Mouse (Mus musculus) activated CD4-positive, CD25-positive, alpha-beta regulatory T cell, adult 4 months (primary cell): ENCODE results near the gene Gna11. TPM values are rescaled to one million over a fixed set of nuclear protein-coding genes. Genes with fewer than 3 reads are reported as not detected.

Experiments used
- ATAC-seq: one replicate; pipeline ENCODE4 v1.8.0; 2017
- polyA plus RNA-seq, 2 experiments: library from polyadenylated mRNA; unstranded; fragments of 100-300 nt; shearing (Covaris generic); gene quantifications; one replicate each; pipeline ENCODE4 v1.2.1; 2017

Gna11 gene
- polyA plus RNA-seq, 2 experiments from 2014 or later: 21.7 to 24.5 TPM

DNA sequence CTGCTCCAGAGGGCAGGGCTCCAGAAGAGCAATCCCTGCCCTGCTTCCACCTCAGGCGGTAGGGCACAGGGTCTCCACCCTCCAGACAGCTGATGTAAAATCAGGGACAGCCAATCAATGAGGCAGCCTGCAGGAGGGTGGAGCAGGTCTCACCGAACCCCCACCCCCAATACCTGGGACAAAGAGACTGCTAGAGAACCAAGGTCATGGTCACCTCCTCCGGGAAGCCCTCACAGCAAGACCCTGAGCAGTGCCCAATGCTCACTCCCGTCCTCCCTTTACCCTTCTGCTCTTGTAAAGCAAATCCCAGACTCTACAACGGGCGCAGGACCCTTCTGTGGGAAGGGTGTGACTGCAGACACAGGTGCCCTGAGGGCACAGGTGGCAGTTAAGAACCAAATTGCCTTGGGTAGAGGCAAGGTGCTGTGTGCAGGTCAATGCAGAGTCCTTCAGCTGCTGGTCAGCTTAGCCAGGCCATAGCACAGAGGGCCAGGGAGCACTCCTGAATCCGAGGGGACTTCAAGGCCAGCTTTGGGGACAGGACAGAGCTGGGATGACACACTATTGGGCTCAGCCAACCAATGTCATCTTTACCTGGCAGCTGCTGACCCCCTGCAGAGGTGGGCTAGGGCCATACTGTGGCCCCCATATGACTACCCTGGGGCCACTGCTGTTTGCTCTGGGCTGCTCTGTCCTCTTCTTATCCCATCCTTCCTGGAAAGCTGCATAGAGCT lies 2.1 kb downstream of the Gna11 start:
- ATAC-seq: no peak

DNA sequence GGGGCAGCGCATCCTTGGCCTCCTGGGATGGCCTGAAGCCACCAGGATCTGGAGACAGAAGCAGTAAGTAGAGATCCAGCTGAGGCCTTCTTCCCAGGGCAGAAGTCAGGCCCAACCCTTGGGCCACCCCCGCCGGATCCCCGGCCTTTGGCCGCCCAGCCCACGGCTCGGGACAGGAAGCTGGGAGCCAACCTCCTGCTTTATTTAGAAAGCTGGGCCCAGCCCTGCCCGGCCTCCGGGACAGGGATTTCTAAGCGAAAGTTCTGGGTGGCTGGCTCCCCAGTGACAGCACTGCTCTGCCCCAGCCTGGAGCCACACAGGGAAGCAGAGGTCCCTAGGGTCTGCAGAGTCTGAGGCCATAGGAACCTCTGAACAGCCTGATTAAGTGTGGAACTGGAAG lies 3.2 kb downstream of the Gna11 start:
- no peak for ATAC-seq

DNA sequence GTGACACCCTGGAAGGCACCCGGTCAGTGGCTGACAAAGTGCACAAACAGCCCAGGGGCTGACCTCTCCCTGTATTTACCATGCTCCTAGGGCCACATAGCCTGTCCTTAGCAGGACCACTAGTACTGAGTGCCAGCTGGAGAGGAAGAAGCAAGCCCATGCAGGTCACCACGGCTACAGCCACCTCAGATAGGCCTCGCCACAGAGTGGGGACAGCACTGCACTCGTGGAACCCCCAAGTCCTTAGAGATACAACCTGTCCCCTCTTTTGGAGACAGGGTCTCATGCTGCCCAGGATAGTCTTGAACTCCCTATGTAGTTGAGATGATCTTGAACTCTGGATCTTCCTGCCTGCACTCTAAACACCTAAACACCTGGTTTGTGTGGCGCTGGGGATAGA lies 3.6 kb downstream of the Gna11 start:
- ATAC-seq: no peak

DNA sequence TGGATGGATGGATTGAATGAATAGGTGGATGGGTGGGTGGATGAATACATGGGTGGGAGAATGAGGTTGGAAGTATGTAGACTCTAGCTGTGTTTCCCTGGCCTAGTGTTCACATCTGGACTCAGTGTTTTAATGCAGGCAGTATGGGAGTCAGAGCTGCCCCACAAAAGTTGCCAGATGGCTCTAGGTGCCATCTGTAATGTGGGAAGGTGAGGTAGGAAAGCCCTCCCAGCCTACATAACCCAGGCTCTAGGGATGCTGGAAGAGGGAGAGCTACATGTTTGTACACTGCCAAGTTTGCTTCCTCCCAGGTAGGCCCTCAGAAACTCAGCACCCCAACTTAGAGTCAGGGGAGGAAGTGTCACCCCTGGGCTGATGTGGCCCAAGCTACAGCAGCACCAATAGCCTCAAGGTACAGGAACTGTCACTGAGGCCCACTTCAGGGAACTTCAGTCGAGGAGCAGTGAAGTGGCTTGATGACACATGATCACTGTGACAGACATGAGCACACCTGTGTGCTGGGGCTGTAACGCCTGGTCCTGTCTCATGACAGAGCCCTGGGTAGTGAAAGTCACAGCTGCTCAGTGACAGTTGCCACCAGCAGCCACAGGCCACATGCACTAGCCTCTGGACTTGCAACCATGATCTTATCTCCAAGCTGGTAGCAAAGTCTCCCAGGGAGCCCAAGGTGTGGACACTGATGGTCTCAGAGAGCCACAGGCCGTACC lies 6.5 kb downstream of the Gna11 start:
- ATAC-seq: peak; percentile 45

DNA sequence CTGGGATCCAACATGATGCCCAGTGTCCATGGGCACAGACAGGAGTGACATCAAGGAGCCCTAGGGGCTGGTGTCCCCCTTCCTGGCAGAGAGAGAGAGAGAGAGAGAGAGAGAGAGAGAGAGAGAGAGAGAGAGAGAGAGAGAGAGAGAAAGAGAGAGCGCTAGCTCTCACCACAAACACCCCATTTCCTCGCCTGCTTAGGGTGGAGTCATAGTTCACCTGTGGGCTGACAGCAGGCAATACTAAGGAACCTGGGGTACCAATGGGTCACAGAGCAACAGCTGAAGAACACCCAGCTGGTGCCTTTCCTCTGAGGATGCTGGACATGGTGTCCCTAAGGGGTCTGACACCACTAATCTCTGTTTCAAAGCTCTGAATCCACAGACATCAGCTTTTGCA lies 7.6 kb downstream of the Gna11 start:
- ATAC-seq: peak; percentile 62

DNA sequence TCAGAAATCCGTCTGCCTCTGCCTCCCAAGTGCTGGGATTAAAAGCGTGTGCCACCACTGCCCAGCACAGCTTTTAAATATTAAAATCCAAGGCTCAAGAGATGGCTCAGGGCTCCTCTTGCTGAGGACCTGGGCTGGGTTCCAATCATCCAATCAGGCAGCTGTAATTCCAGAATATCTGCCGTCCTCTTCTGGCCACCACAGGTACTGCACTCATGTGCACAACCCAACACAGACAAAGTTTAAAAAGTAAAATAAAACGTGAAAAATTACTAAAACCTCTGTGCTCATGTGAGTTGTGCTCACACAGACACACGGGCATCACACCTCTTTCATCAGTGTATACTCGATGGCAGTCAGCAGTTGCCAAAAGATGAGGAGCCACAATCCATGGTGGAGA lies 8.3 kb downstream of the Gna11 start:
- no peak for ATAC-seq

DNA sequence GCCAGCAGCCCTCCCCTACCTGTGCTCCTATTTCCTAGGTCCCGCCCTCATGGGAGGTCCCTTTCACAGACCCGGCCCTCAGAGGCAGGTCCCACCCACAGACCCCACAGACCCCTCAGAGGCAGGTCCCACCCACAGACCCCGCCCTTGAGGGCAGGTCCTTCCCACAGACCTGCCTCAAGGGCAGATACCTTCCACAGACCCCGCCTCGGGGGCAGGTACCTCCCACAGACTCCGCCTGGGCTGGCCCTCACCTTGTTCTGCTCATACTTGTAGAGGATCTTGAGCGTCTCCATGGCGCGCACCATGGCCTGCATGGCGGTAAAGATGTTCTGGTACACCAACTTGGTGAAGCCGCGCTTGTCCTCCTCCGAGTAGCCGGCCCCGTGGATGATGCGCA lies 10.2 kb downstream of the Gna11 start:
- ATAC-seq: no peak

DNA sequence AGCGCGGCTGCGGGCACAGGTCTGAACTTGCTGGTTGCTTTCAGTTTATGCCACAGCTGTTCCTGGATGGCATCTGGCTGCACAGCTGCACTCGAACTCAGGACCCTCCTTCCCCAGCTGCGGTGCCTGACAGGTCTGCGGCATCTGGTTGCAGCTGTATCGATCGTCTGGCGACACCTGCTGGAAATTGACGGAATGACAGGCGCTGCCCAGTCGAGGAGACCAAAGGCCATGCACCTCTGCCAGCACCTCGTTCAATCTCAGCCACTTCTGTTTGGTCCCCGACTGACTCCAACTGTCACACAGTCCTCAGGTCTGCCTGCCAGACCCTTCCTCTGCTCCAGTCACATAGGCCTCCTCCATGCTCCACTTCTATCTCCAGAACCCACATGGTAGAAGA lies 18.2 kb downstream of the Gna11 start:
- ATAC-seq: peak; percentile 38

DNA sequence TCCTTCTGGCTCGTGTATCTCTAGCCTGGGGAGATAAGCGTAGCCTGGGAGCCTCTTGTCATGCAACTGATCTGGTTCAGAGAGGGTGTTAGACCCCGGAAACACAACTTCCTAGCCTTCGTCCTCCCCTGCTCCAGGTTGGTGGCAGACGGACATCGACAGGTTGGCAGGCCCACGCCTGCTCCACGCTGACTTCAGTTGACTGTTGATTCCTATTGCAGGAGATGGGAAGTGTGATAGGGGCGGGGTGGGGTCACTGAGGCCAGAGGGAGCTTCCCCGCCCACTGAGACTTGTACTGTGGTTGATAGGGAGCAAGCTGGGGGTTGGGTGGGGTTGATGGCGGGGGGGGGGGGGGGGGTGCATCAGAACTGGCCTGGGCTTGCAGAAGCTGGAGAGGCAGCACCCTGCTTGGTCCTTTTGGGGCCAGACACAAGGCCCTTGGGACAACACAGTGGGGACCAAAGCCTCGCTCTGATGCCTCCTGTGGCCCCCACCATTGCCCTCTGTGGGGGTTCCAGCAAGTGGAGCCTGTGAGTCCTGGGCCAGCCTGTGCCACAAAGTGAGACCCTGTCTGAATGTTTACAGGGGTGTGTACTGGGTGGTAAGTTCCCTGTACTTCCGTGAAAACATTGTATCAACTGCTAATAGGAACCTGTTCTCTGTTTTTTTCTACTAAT lies 19.8 kb downstream of the Gna11 start:
- ATAC-seq: no peak

DNA sequence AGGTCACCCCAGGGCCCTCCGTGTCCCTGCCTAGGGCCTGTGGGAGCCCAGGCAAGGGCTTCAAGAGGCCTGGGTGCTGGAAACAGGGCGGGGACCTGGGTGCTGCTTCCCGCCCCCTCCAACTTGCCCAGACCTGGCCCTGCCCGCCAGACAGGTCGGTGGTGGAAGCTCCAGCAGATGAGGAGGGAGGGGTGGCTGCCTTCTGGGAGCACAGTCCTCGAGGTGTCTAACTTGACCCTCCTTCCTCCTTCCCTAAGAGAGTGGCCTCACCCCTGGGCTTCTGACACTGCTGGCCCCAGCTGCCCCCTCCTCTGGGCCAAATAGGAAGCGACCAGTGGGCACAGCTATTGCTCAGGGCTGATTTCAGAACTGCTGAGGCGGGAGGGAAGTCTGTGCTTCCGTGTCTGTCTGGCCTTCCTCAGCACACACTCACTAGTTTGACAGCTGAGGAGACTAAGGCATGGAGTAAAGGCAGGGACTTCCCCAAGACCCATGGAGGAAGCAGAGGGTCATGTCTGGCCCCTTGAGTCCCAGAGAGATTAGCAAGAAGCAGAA lies 20.9 kb downstream of the Gna11 start, which contains the start of gene Gna15:
Gene Gna15 (minus strand): TSS at position 175 of the 555 bp plus-strand sequence.
- peak; percentile 55 for ATAC-seq

DNA sequence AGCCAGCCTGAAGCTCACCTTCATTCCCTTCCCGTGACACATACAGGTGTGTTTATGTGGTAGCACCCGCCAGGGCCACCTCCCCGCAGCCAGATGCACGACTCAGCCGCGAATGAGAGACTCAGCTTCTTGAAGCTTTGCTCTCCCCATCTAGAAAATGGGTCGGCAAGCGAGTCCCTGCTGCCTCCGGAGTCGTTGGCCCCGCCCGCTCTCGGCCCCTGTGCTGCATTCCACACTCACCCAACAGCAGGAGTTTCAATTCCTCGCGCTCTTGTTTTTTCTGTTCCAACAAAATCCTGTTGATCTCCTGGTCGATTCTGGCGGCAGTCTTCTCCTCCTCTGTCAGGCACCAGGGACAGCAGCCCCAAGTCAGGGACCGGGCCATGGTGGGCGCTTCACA lies 21.4 kb downstream of the Gna11 start:
- peak; percentile 22 for ATAC-seq

DNA sequence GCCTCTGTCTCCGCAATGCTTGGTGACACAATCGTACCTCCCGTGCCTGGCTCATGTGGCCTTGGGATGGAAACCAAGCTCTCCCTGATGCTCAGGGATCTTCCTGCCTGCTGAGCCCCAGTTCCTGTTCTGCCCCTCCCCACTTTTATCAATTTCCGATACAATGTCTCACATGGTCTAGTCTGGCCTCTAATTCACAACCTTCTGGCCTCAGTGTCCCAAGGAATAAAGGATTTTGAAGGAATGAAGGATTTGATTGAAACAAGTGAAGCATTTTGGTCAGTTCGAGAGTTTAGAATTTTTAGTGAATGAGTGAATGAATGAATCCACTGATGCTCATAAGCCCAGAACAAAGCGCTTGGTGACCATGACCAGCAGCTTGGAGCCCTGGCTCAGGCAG lies 21.8 kb downstream of the Gna11 start:
- no peak for ATAC-seq

DNA sequence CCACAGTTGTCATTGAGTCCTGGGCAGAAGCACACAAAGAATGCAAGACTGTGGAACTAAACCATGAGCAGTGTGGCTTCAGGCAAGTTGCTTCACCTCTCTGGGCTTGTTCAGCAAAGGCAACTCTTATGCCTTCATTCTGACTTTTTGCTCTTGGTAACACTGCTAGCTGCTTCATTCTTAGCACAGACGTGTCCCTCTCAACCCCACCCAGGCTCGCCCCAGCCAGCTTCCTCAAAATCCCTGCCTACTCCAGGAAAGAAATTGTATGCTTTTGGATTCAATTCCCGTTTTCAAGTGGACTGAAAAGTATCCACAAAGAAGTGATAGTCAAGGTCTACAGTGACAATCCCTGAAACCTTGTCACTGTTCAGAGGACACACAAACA lies 25.0 kb downstream of the Gna11 start:
- ATAC-seq: no peak

DNA sequence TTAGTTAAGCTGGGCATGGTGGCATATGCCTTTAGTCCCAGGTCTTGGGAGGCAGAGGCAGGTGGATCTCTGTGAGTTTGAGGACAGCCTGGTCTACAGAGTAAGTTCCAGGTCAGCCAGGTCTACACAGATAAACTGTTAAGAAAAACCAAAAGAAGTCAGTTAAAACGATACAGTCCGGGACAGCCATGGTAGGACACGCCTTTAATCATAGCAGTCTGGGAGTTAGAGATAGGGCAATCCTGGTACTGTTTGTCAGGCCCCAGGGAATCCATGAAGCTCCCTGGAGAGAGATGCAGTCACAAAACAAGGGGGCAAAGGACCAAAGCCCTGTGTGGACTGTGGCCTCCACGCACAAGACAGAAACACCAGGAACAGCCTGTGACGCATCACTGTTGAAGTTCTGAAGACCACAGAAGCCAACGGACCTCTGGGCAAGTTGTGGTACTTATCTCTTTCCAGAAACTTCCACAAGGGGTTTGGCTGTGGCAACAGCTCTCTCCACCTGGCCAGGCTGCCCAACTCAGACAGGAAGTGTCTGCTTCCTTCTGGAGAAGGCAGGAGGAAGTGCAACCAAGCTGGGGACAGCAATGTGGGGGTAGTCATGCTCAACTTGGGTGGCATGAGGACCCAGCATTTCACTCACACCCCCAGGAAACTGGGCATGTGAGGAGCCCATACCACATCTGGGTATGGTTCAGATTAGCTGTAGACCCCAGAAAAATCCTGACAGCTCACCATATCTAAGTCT lies 25.6 kb downstream of the Gna11 start:
- ATAC-seq: no peak

DNA sequence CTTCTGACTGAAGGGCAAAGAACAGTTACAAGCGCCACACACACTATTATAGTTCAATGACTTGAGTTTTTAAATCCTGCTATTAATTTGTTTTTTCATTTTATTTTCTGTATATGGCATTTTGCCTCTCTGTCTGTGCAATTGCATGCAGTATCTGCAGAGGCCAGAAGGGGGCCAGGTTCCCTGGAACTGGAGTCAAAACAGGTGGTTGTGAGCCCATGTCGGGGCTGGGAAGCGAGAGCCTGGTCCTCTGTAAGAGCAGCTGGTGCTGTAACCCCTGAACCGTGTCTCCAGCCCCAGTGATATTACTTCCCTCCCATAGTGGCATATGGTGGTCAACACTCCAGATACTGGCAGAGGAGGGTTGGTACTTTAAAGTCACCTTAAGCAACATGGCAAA lies 26.4 kb downstream of the Gna11 start:
- peak; percentile 79 for ATAC-seq

DNA sequence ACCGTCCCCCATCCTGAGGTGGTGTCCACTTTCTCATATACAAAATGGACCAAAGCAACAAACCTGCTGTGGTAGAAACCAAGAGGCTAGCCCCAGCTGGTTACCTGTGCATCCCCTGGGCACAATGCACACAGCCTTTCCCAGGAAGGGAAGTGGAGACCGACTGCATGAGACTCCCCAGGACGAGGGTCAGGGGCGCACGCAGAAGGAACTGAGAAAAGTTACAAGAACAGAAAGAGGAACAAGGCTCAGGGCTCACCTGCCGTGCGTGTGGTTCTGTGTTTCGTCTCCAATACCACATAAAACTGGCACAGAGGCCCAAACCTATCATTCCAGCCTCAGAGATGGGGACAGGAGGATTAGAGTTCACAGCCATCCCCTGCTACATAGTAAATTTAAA lies 27.8 kb downstream of the Gna11 start:
- ATAC-seq: no peak

DNA sequence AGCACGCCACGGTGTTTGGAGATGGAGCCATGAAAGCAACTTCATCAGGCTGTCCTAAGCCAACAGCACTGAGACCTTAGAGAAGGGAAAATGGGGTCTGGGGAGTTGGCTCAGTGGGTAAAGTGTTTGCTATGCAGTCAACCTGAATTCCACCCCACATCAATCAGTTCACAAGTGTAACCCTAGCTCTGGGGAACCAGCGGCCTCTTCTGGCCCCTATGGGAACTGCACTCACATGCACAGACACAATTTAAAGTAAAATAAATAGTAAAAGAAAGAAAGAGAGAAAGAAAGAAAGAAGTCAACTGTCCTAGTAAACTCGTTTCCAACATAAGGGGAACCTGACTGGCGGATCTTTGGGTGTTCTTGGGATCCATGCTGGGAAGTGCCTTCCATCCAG lies 31.2 kb downstream of the Gna11 start:
- no peak for ATAC-seq

DNA sequence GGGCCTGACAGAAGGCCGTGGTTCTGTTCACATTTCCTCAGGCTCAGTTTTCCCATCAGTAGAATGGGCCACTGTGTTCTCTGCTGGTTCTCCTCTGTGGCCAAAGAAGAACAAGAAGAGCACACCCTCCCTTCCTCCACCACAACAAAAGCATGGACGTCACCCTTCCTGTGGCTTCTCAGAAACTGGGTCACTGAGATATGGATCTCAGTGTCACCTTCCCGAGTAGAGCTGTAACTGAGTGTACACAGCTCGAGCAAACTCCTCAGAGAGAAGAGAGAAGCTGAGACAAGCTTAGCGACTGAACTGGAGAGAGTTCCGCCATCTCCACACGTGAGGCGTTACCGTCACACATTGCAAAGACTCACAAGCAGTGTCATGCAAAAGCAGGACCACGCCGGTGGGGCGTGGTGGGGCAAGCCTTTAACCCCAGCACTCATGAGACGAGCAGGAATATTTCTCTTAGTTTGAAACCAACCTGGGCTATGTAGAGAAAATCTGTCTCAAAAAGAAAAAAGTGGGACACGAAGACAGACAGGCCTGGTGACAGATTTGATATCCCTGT lies 34.7 kb downstream of the Gna11 start:
- ATAC-seq: peak; percentile 68

DNA sequence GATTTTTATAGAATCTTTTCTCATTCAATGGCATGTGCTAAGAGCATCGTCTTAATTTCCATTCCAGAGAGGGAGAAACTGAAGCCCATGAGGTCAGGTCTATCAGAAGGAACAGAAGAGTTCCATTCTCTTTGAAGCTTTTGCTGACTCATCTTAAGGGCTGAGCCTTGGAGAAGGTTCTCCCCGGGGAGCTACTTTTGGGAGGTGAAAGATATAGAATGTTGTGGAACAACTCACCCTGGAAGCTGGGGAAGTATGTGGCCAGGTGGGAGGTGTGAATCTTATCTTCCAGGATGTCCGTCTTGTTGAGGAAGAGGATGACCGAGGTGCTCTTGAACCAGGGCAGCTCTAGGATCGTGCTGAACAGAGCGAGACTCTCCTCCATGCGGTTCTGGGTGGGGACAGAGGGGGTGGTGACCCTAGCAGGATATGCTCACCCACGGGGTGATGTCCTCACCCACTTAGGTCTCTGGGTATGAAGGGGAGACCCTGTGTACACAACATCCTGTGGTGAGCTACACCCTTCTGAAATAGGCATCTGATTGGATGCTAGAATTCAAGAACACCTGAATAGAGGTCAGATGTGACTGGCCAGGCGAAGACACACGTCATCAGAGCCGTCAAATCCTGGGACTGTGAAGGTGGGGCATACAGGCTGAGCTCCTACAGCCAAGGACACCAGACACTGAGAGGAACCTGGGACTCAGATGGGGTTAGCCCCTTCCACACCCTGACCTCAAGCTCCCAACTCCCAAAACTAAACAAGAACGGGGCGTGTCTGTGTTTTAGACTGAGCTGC lies 37.1 kb downstream of the Gna11 start:
- ATAC-seq: peak; percentile 80

DNA sequence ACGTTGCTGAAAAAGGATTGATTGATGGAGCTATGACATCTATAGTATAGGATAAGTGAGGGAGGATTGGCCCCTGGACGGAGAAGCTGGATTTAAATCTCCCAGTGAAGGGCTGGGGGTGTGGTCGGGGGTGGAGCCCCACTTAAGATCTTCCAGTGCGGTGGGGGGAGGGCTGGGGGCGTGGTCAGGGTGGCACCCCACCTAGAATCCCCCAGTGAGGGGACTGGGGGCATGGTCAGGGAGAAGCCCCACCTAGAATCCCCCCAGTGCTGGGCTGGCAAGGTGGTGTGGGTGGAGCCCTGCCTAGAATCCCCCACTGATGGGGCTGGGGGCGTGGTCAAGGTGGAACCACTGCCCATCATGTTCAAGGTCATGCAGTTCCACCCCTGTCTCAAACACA lies 37.9 kb downstream of the Gna11 start:
- no peak for ATAC-seq

DNA sequence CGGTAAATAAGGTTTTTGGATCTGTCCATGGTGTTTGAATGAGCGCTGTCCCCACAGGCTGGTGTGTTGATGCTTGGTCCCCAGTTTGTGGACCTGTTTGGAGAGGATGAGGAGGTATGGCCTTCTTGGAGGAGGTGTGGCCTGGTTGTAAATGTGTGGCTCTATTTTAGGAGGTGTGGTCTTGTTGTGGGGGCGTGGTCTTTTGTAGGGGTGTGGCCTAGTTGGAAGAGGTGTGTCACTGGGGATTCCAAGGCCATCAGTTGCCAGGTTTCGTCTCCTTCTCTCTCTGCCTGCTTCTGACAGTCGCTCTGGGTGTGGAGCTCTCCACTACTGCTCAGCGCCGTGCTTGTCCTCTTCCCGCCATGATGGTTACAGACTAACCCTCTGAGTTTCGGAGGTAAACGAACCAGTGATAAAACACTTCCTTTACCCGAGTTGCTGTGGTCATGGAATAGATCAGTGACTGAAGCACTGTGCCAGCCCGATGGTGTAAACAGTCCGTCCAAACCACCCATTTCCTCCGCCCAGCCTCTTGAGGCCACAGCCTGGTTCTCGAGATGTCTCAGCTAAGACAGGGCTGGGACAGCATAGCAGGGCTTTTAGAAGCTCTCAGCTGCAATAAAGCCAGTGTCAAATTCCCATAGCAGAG lies 39.9 kb downstream of the Gna11 start:
- ATAC-seq: peak; percentile 1
